Mouse (Mus musculus) right cerebral cortex, postnatal 4 days (tissue): ENCODE results near the gene Dot1l.

ENCODE experiments used
- DNase-seq: peaks from one replicate; pipeline ENCODE4 v3.0.0-alpha.2; 2022

Dot1l gene

DNA sequence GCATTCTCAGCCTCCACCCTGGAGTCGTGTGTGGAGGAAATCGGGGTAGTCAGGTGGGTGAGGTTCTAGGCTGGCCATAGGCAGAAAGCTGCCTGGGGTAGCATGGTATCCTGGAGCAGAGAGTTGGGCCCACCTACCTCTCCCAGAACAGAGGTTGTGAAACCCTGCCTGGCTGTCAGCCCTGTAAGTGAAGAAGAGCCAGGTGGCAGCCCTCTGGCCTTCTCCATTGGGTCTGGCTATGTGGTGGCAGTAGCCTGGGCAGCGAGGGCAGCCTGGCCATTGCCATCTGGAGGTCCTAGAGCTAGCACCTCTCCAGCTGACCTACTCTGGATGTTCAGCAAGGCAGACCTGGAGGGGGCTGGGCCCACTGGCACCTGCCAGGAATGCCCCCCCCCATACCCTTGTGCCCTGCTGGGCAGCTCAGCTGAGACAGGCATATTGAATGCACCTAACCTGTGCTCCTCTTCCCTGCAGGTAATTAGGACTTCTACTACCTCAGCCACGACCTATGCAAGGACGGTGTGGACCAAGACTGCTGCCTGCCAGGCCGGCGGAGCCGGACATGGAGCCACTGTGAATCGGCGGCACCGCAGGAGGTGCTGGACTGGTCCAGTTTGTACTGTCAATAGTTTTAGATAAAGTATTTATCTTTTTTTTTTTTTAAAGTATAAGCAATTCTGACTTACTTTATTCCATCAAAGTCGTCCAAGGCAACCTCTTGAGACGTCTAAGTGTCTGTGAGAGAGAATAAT, 38.2 kb downstream of the Dot1l start:
- DNase-seq: no peak

DNA sequence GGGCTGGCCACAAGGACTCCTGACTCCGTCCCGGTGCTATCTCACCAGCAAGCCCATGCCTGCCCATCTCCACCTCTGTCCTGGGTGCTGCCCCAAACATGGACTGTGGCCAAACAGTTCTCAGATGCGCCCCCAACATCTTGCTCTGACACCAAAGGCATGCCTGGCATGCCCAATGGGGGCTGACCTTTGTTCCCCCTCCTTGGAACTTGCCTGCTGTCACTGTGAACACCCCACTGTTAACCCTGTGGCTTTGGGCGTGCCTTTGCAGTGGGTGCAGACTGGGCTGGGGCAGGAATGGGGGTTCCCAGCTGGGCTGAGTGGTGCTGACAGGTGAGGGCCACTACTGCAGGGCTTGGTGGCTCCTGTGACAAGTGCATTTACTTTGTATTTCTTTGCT, 38.8 kb downstream of the Dot1l start:
- DNase-seq: no peak

DNA sequence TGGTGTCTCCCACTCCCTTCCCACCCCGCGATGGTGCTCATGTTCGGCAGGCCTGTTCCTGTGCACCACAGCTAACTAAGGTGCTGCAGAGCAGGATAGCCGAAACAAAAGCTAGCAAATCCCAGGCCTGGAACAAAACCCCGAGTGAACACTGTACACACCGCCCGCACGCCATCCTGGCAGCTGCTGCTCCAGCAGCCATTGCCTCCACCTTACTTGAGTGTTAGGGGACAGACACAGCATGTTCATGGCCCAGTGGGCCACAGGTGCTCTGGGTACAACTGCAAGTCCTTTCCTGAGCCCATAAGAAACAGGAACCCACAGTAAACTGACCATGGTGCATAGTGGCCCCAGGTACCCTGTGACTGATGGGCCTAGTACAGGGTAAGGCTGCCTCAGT, 39.7 kb downstream of the Dot1l start:
- DNase-seq: no peak

DNA sequence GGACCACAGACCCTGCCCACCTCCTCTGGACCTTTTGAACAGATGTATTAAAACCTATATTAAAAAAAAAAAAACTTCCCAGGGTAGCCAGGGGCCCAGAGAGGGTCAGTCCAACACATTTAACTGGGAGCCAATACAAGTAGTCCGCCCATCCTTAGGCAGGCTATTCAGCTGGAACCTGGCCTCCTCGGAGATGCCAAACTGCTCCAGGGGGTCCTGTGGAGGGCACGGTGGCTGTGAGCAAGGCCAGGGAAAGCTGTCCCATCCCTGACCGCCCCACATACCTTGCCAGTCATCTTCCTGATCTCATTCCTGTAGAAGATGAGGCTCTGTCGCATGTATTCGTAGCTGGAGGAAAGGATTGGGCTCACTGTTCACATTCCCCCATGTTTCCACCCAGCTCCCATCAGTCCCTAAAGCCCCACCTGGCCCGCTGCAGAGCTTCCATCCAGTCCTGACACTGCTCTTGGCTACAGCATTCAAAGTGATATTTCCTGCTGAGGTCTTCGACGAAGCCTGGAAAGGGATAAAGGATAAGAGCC, 41.4 kb downstream of the Dot1l start:
- DNase-seq: no peak

- DNase-seq: no peak
Observed at GRCm38 (mm10) chr10:80797186-80798149, 42.5 kb downstream of the Dot1l start.

DNA sequence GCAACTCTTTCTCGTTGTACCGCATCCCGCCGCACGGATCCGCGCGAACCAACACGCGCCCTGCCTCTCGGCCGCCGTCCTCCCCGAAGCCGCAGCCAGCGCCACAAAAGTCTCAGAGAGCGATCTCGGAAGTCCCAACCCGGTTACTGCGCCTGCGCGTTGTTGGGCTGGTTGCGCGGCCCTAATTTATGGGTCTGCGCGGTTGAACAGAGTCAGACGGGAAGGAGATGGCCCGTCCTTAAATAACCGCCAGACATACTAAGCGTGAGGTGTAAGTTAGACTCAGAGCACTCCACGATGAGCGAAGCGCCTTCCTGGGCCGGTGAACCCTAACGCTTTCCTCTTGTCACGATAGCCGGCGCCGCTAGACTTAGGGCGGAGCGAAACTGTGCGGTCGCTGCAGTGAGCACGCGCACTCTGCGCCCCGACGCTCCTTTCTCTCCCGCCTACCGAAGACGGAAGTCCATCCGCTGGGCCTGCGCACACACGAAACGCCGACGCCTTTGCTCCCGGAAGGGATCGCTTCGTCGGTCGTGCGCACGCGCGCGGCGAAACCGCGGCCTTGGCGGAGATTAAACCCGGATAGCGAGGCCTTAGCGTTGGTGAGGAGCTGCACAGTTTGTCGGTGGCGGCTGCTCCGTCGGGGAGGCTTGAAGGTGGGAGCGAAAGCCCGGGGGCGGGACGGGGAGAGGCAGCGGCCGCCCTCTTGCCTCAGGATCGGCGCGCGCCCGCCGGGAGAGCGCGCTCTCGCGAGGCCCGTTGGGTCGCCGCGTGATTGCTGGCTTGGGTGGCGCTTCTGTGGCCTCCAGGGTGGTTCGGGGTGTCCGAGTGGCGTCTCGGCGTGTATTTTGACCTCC, 43.4 kb downstream of the Dot1l start, which contains the start of the genes Sf3a2 and Plekhj1:
Gene Sf3a2 (plus strand): TSS at position 49 of the 857 bp plus-strand sequence.
Gene Plekhj1 (minus strand): TSS at position 477 of the 857 bp plus-strand sequence.
- peak; percentile 98 for DNase-seq

DNA sequence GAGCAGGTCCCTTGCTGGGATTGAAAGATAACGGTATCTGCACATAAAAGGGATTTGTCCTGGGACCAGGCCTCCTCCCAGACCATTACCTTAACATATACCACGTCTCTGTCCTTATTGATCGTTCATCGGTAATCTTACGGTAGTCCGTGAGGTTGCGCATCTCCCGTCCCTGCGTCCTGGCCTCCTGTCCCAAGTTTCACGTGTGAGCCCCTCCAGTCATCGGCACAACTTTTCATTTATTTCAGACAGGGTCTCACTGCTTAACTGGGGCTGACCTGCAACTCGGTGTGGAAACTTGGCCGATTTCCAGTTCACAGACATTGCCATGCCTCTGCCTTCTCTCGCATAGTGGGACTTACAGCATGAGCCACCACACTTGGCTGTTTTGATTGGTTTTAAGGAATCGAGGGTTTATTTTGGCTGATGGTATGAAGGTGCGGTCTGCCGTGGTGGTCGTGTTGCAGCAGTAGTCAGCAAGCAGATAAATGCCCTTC, 44.1 kb downstream of the Dot1l start:
- no peak for DNase-seq

DNA sequence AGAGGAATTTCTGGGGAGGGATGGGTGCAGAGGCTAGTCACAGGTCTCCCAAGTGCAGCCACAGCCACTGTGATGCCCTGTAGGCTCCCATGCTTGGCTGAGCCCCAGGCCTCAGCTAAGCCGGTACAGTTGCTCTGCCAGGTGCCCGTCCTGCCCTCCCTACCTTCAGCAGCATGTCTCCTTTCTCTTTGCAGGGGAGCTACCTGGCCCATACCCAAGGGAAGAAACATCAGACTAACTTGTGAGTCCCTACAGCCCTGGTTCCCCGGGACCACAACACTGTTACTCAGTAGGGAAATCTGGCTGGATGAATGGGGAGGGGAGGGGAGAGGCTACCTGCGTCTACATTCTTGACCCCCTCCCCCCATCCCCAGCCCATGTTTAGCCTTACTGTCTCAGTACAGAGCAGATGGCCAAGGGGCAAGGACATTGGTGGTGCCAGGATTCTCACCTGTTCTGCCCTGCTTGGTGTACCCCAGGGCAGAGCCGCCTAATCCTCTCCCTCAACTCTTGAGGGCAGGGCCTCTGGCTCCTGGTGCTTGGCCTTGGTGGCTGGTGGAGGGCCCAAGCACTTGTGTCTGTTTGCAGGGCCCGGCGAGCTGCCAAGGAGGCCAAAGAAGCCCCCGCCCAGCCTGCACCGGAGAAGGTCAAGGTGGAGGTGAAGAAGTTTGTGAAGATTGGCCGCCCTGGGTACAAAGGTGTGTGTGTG, 47.4 kb downstream of the Dot1l start:
- no peak for DNase-seq

- no peak for DNase-seq
Observed at GRCm38 (mm10) chr10:80802996-80803395, 48.0 kb downstream of the Dot1l start.

GRCm38 (mm10) chr10:80804340-80804739, 49.3 kb downstream of the Dot1l start:
- DNase-seq: no peak

DNA sequence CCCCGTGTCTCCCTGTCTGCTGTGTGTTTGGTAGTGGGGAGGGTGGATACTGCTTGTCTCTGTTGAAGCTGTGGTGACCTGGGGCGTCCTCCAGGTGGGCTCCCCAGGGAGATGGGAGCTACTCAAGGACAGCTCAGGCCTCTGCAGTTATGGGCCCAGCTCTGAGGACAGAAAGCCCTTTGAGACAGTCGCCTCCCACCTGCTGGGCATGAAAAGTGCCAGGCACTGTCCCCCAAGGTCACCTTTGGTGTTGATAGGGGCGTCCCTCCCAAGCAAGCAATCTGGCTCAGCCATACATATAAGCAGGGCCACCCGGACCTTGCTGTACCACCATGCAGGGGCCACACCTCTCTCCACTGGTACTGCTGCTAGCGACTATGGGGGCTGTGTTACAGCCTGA, 49.9 kb downstream of the Dot1l start, which contains the start of gene Amh:
Gene Amh (plus strand): TSS at position 328 of the 400 bp plus-strand sequence.
- DNase-seq: no peak

DNA sequence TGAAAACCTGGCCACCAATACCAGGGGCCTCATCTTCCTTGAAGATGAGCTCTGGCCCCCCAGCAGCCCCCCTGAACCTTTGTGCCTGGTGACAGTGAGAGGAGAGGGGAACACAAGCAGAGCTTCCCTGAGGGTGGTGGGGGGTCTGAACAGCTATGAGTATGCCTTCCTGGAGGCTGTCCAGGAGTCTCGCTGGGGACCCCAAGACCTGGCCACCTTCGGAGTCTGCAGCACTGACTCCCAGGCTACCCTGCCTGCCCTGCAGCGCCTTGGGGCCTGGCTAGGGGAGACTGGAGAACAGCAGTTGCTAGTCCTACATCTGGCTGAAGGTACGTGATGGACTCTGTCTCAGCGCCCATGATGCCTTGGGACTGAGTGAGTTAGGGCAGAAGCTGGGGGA, 50.3 kb downstream of the Dot1l start:
- DNase-seq: no peak

GRCm38 (mm10) chr10:80805925-80806324, 50.9 kb downstream of the Dot1l start:
- peak; percentile 83 for DNase-seq

DNA sequence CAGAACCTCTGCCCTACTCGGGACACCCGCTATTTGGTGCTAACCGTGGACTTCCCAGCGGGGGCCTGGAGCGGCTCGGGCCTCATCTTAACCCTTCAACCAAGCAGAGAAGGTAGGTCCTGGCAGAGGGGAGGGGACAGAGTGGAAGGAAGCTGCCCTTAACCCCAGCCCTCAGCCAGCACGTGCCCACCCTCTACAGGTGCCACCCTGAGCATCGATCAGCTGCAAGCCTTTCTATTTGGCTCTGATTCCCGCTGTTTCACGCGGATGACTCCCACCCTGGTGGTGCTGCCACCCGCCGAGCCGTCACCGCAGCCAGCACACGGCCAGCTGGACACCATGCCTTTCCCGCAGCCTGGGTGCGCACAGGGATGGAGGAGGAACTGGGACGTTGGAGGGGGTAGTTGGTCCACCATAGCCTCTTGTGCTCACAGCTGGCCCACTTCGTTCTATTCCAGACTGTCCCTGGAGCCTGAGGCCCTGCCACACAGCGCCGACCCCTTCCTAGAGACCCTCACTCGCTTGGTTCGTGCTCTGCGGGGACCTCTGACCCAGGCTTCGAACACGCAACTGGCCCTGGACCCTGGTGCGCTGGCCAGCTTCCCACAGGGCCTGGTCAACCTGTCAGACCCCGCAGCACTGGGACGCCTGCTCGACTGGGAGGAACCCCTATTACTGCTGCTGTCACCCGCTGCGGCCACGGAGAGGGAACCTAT, 51.5 kb downstream of the Dot1l start:
- DNase-seq: no peak

- peak; percentile 77 for DNase-seq
Observed at GRCm38 (mm10) chr10:80807057-80807627, 52.1 kb downstream of the Dot1l start.

DNA sequence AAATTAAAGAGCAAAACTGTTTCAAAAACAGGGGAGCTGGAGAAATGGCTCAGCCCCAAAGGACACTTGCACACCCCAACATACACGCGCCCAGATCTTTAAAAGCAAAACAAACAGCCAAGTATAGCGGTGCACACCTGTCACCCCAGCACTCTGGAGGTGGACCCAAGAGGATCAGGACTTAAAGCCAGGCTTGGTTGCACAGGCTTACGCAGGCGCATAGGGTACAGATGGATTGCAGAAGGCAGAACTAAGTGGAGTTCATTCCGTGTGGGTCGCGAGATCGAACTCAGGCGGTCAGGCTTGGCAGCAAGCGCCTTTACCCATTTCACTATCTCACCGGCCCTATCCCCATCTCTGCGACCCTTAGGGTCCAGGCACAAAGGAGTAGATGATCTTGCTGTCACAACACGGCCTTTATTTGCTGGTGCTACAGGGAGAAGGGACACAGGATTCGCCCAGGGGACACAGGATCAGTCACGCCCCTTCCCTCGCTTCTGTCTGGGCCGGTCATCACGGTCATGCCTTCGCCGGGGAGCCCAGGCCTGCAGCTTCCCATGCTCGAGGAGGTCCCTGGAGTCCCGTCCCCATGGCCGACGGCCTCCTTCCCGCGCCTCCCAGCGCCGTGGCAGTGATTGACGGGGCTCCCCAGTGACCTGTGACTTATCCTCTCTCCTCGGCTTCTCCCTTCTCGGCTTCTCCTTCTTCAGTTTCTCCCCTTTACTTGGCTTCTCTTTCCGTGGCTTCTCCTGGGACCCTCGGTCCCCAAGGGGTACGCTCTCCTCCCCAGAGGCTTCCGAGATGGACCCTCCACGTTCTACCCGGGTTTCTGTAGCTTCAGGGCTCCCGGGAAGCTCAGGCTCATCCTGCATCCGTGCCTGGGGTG, 53.3 kb downstream of the Dot1l start:
- DNase-seq: no peak

DNA sequence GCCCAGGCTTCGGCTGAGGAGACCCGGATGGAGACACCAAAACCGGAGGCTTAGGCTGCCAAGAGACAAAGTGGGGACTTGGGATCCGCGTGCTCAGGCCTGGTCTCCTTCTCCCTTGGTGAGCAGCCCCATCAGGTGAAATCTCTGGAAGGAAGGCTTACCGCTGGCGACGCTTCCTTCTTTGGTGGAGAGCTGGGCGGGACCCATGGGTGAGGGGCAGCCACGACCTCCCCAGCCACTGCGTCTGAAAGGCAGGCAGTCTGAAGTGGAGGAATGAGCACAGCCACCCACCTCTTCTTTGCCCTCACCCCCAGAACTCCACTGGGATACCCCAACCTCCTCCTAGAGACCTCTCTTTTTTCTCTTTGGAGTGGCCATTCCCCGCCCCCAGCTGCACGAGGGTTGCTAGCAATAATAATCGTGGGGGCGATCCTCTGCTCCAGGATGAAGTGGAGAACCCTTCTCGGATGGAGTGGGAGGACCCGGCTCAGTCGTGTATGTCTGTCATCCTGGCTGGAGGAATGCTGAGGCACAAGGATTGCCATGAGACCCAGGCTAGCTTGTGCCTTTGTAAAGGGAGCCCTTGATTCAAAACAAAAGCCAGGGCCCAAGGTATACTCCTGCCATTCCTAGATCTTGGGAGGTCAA, 54.1 kb downstream of the Dot1l start:
- no peak for DNase-seq

- DNase-seq: no peak
Observed at GRCm38 (mm10) chr10:80810084-80810483, 55.1 kb downstream of the Dot1l start.
